Mouse (Mus musculus): Measurements from ENCODE around the gene Prcp.

GRCm38 (mm10) chr7:92834391-92834790 is 39.9 kb upstream of the Prcp start:
- no peak for TF ChIP-seq CTCF (IDR thresholded peaks at IDR 0.05; ENCODE audit: low read depth, low read length)
- TF ChIP-seq POLR2A (IDR thresholded peaks at IDR 0.05; ENCODE audit: extremely low read depth, insufficient read depth, low read length): no peak
